Comparison of ENCODE assay signal across 17 mouse cellular contexts in genomic region chr13:37503898-37504297, GRCm38 (mm10).
DNase-seq lines count a peak whose midpoint lies in the region; ATAC-seq and TF ChIP-seq lines count a peak whose summit lies in the region.
"Had no signal": no experiment of that assay in that cellular context is flagged by ENCODE, and none has a peak within 500 bp of the region (broad histone marks: within the 10 kb centered on the region; RNA-seq: fewer than 3 reads in every experiment).

No protein-coding gene starts in this region.

- 92% methylated on average over 3 of the region's 3 CpGs for WGBS in heart, embryonic 13.5 days
- WGBS in lung, postnatal 0 days, result 81% methylated on average over 3 of the region's 3 CpGs

- H3K27me3 ChIP-seq in heart, embryonic 13.5 days (replicated peaks), result no peaks in the 10 kb centered on the region
- H3K27me3 ChIP-seq in lung, postnatal 0 days (replicated peaks; ENCODE audit: insufficient read depth, low read length), result no peaks in the 10 kb centered on the region
- H3K27me3 ChIP-seq: CH12.LX; embryonic facial prominence, embryonic 13.5 days; forebrain, embryonic 13.5 days; hindbrain, embryonic 15.5 days; Patski had no signal

- TF ChIP-seq CTCF in lung, postnatal 0 days (IDR thresholded peaks at IDR 0.05), result no peak

- H3K36me3 ChIP-seq in heart, embryonic 13.5 days, result no peaks in the 10 kb centered on the region
- H3K36me3 ChIP-seq in lung, postnatal 0 days (ENCODE audit: insufficient read depth, low read length), result no peaks in the 10 kb centered on the region
- H3K36me3 ChIP-seq: embryonic facial prominence, embryonic 13.5 days; hindbrain, embryonic 15.5 days had no signal

- no peak for DNase-seq in heart, adult 11 months
- no peak for DNase-seq in lung, postnatal 0 days (ENCODE audit: low spot score)
- no peak for DNase-seq in lung, adult 18-20 months
- no peak for DNase-seq in embryo, embryonic 11 days
- DNase-seq: adrenal gland, postnatal 14 days; cerebellum, adult 2 months; forebrain, postnatal 0 days had no signal

- TF ChIP-seq EP300 in lung, postnatal 0 days (IDR thresholded peaks at IDR 0.05), result no peak

- peaks cover 44% of the 10 kb centered on the region for H3K4me1 ChIP-seq in heart, embryonic 13.5 days
- peaks cover 16% of the 10 kb centered on the region for H3K4me1 ChIP-seq in lung, postnatal 0 days (ENCODE audit: insufficient read depth, low read depth, low read length)

- H3K4me3 ChIP-seq in heart, embryonic 13.5 days, result no peak overlapping the region
- no peak overlapping the region for H3K4me3 ChIP-seq in lung, postnatal 0 days (ENCODE audit: low read depth, low read length)
- H3K4me3 ChIP-seq: embryonic facial prominence, embryonic 13.5 days; forebrain, embryonic 13.5 days; hindbrain, embryonic 15.5 days had no signal

- H3K27ac ChIP-seq in heart, embryonic 13.5 days (replicated peaks), result 0 out of 2 replicates have a peak overlapping the region, but pooled peaks have one; percentile 22
- H3K27ac ChIP-seq in lung, postnatal 0 days (ENCODE audit: low read length), result 0 out of 2 replicates have a peak overlapping the region, but pooled peaks have one; percentile 1
- H3K27ac ChIP-seq: embryonic facial prominence, embryonic 13.5 days; forebrain, embryonic 13.5 days; hindbrain, embryonic 15.5 days had no signal

- H3K9ac ChIP-seq in heart, embryonic 13.5 days, result no peak overlapping the region
- no peak overlapping the region for H3K9ac ChIP-seq in lung, postnatal 0 days (replicated peaks; ENCODE audit: low read depth)
- H3K9ac ChIP-seq: embryonic facial prominence, embryonic 13.5 days; forebrain, embryonic 13.5 days; forebrain, postnatal 0 days; hindbrain, embryonic 15.5 days had no signal

- no peak for ATAC-seq in heart, embryonic 13.5 days (ENCODE audit: extremely low read depth, insufficient number of reproducible peaks, low FRiP score, low TSS enrichment)
- no peak for ATAC-seq in lung, postnatal 0 days
- ATAC-seq in common myeloid progenitor, adult 5-6 weeks (replicated peaks; ENCODE audit: low read depth, poor library complexity, severe bottlenecking), result 0 out of 2 replicates have a peak, but pooled peaks have one; percentile 27
- ATAC-seq in monocyte, adult 5-6 weeks (replicated peaks; ENCODE audit: insufficient number of reproducible peaks, low FRiP score, low TSS enrichment, poor library complexity, severe bottlenecking), result peak; percentile 61; the same call in 1 of the 2 replicates
- ATAC-seq: activated CD4-positive, CD25-positive, alpha-beta regulatory T cell, adult 4 months; forebrain, embryonic 13.5 days; forebrain, postnatal 0 days; intestine, embryonic 16.5 days; Patski had no signal

- no peaks in the 10 kb centered on the region for H3K9me3 ChIP-seq in heart, embryonic 13.5 days
- H3K9me3 ChIP-seq in lung, postnatal 0 days (ENCODE audit: low read length), result no peaks in the 10 kb centered on the region
- H3K9me3 ChIP-seq: embryonic facial prominence, embryonic 13.5 days; forebrain, embryonic 13.5 days; hindbrain, embryonic 15.5 days had no signal

- H3K4me2 ChIP-seq in heart, embryonic 13.5 days, result no peak overlapping the region
- H3K4me2 ChIP-seq in lung, postnatal 0 days (replicated peaks; ENCODE audit: low read depth, low read length), result no peak overlapping the region
- H3K4me2 ChIP-seq: embryonic facial prominence, embryonic 13.5 days; forebrain, embryonic 13.5 days; hindbrain, embryonic 15.5 days had no signal

Comparison
In these comparisons a context has a peak if more than half of its experiments do, and no peak if none do; other contexts are left out.
1. ATAC-seq: peak in common myeloid progenitor, adult 5-6 weeks (single experiment) and monocyte, adult 5-6 weeks (single experiment); none in heart, embryonic 13.5 days (single experiment) and lung, postnatal 0 days (single experiment).